Mouse (Mus musculus): Measurements from ENCODE around the gene Acads. TPM values are rescaled to one million over a fixed set of nuclear protein-coding genes. Genes with fewer than 3 reads are reported as not detected.
"Not testable (repeated sequence)": the region's sequence is repeated elsewhere in the genome, so short reads cannot be mapped to it uniquely, and the experiment has no call there.

Gene Acads
- total RNA-seq, 2 experiments from 2014 or later: 211 to 251 TPM

DNA sequence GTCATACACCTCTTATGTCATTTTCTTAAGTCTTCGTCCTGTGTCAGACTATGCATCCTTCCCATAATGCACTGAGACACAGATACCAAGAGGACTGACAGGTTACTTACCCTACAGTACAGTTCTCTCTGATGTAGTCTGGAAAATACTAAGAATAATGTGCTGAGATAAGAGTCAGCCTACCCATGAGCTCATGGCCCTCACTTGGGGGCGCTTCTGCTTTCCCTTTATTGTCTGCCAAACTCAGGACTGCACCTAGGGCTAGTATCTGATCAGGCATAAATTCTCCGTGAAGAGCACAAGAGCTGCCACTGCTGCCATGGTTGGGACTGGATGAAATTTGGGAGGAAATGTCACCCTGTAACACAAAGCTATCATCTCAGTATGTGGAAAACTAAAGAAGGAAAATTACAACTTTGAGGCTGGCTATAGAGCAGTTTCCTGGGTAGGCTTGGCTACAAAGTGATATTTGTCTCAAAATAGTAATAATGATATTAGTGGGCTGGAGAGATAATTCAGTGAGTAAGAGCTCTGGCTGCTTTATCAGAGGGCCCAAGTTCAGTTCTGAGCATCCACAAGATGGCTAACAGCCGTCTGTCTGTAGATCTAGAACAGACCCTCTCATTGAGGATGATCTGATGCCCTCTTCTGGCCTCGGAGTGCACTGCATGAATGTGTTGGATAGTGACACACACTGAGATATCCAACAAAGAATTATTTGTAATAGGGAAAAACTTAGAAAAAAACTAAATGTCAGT lies 42.8 kb downstream of the Acads start:
- peak; percentile 66 to 73 for DNase-seq (ENCODE audit: low spot score in 2 of 2)

DNA sequence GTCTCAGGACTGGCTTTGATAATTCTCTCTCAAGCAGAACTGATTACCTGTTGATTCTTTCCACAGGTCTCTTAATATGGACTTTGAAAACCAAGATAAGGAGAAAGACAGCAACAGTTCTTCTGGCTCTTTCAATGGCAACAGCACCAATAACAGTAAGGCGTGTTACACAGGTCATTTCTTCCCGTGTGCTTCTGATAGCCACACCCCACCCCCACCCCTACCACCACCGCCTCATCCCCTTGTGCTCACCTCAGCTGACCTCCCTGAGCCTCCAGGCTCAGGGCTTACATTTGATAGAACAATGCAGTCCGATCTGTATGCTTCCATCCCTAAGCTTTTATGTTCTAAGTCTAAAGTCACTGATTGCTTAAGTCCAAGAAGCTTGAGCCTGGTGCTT lies 44.4 kb downstream of the Acads start:
- DNase-seq (ENCODE audit: low spot score in 2 of 2): no peak

DNA sequence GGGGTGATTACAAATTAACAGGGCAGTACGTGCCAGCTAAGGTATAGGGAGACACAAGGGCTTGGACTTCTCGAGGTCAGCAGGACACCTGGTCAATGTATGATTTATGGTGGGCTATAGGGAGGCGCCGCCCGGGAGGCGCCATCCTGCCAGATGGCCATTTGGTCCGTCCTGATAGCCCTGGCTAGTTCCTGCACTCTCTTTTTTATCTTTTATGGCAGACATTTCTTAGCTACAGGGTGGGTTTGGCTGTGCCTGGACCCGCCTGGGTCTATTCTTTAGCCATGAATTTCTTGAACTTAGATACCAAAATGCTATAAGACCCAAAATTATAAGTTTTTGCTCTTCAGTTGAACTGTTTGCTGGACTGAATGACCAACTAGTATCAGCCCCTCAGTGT lies 45.8 kb downstream of the Acads start:
- DNase-seq (ENCODE audit: low spot score in 2 of 2): not testable (repeated sequence)

DNA sequence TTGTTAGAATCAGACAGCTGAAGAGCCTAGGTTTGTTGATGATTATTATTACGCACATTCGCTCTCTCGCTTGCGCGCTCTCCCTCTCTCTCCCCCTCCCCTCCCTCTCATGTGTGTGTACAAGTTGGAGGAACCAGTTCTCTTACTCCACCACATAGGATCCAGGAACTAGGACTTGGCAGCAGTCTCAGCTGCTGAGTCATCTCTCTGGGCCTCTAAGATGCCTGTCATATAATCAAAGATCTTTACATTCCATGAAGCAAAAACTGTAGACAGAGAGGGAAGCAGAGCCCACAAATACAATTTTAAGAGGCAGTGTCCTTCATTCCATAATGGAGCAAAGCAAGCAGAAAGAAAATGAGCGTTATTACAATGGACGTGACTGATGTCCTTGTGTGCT lies 47.0 kb downstream of the Acads start:
- no peak for DNase-seq (ENCODE audit: low spot score in 2 of 2)

DNA sequence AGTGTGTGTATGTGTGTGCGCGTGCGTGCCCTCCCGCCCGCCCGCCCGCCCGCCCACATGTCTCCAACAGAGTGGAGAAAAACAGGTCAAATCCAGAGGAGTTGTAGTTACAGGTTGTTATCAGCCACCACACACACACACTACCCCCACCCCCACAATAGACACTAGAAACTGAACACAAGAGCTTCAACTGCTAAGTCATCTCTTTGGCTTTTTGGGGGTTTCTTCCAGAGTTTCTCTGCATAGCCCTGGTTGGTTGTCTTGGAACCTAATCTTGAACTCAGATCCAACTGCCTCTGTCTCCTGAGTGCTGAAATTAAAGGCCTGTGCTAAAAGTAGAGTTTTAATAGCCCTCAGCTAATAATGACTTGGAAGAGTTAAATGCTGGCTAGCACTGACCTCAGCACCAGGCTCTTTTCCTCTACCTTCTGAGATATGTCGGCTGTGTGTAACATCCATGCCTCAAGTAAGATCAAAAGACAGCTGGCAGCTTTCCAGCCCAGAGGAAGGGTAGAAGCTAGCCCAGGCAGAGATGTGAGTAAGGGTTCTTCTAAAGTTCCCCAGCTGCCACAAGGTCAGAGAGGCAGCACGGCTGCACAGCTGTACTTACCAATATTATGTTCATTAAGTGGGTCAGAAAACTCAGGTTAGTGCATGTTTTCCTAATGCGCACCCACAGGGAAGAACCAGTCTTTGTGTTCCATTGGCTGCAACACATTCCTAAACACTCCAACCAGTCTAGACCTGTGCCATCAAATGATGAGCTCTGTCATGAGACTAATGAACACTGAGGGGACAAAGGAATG lies 47.8 kb downstream of the Acads start:
- peak in 1 of 2 experiments; percentile 48 for DNase-seq (ENCODE audit: low spot score in 2 of 2)

DNA sequence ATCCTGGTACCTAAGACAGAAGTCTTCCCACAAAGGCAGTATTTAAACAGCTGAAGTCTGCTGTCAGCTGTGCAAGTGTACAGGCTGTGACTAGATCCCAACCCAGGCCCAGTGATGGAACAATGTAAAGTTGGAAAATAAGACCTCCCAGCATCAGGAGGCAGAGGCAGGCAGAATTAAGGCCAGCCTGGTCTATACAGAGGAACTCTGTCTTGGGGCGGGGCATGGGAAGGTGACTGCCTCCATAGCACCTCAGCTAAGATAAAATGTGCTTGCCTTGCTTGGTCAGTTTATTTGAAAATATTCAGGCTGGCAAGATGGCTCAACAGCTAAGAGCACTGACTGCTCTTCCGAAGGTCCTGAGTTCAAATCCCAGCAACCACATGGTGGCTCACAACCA lies 48.7 kb downstream of the Acads start:
- DNase-seq (ENCODE audit: low spot score in 2 of 2): no peak

DNA sequence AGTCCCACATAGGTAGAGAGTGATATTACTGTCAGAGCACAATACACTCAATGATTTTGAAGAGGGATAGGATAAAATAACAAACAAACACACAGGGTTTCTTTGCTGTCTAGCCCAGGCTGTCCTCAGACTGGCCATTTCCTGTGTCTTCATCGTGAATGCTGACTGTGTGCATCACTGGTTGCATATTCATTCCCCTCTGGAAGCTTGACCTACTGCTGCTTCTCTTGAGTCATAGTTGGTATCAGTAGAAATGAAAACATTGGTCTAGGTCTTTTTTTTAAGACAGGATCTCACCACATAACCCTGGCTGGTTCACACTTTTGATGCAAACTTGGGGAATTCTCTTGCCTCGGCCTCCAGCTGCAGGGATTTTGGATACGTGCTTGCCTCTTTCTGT lies 49.5 kb downstream of the Acads start:
- no peak for DNase-seq (ENCODE audit: low spot score in 2 of 2)

DNA sequence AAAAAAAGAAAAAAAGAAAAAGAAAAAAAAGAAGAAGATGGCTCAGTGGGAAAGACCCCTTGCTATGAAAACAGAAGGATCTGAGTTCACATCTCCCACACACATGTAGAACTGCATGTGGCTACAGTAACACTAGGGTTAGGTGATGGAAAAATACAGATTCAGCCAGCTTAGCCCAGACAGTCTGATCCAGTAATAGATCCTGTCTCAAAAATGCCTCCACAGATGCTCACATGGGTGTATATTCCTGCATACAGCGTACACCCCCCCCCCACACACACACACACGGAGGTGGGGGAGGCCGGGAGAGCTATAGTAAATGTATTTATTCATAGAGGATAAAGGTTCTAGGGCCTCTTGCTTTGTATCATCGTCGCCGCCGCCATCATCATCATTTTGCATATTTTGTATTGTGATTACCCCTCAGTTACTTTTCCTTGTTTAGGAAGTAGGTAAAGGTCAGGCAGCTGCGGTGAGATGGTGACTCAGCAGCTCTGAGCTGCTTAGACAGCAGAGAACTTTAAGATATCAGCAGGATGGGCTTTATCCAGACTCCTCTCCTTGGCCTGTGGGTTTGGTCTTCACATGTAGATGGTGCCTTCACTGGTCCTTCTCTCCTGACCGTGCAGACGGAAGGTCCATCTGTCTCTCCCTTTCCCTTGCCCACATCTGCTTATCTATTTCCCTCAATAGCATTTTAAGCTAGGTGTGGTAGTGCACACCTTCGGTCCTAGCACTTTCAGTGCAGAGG lies 50.3 kb downstream of the Acads start:
- DNase-seq (ENCODE audit: low spot score in 2 of 2): no peak

DNA sequence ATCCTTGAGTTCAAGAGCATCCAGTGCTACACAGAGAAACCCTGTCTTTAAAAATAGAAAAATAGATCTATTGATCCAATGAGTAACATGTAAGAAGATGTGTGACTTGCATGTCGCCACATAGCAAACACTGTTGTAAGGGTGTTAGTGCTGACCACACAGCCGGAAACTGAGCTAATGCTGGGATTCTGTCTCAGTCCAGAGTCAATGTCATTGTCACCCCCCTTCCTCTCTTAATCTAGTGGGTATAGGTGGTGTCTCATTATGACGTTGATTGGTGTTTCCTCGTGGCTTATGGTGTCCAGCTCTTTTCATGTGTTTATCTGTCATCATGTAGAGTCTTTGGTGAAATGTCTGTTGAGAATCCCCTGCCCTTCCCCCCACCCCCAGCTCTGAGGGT lies 52.9 kb downstream of the Acads start:
- DNase-seq (ENCODE audit: low spot score in 2 of 2): no peak

DNA sequence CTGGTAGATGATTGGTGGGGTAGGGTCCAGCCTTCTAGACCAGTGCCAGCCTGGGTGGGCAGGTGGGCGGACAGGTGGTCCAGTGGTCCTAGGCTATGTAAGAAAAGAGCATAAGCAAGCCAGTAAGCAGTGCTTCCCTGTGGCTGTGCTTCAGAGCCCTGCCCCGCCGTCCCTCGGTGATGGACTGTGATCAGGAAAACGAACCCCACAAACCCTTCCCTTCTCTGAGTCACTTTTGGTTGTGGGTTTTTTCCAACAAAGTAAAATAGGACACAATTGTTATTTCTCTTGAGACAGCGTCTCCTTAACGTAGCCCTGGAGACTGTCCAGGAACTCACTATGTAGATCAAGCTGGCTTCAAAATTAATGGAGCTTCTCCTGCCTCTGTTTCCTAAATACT lies 55.8 kb downstream of the Acads start:
- DNase-seq (ENCODE audit: low spot score in 2 of 2): peak in 1 of 2 experiments; percentile 19

DNA sequence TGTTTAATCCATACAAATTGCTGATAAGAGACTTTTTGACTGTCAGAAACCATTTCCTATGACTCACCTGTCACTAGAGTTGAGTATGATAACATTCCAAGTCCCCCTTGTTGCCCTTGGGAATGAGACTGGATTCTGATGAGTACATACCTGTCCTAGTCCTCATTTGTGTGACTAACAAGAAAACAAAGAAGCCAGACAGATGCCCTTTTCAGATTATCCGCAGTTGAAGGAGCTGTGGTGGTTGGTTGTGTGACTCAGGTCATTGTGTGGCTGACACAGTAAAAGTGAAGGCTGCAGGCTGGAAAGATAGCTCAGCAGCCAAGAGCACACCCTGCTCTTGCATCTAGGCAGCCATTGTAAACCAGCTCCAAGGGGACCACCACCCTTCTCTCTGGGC lies 56.6 kb downstream of the Acads start:
- DNase-seq (ENCODE audit: low spot score in 2 of 2): peak in 1 of 2 experiments; percentile 24

DNA sequence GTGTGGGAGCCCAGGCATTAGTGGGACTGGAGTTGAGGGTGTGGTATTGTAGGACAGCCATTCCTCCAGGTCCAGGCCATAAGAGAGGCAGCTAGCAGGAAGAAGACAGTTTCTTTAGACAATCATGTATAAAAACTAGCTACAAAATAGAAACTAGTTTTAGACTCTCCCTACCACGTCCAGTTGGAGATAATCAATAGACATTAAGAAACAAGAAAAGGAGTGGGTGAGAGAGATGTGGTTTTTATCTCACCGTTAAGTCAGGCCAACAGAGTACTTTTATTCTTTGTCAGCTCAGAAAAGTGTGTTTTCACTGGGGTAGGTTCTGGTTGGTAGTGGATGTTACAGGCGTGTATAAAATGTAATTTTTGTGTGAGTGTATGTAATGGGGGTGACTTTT lies 58.2 kb downstream of the Acads start:
- DNase-seq (ENCODE audit: low spot score in 2 of 2): no peak

Other genes with a start within 250 kb of the Acads start
- 10 to 100 TPM in 1 of 2 experiments, 1 to 10 TPM in 1; 9.9 to 10.4 TPM for gene Oasl2, start 222.4 kb downstream of the Acads start, total RNA-seq (2021)
- gene Oasl1, start 196.1 kb downstream of the Acads start, total RNA-seq (2021): 1 to 10 TPM in 1 of 2 experiments, under 1 TPM in 1; 0.74 to 1.2 TPM
- gene 2210016L21Rik, start 177.2 kb downstream of the Acads start, total RNA-seq (2021): 10 to 100 TPM; 36.7 to 39.0 TPM
- not detected for gene Hnf1a, start 148.3 kb downstream of the Acads start, total RNA-seq (2021)
- 10 to 100 TPM; 40.0 to 44.0 TPM for gene Sppl3, start 108.2 kb downstream of the Acads start, total RNA-seq (2021)
- not detected for gene Gm10401, start 21.1 kb downstream of the Acads start, total RNA-seq (2021)
- gene Unc119b, start 15.6 kb upstream of the Acads start, total RNA-seq (2021): 10 to 100 TPM; 36.6 to 46.1 TPM
- 100 to 1,000 TPM; 173 to 221 TPM for gene Mlec, start 38.8 kb upstream of the Acads start, total RNA-seq (2021)
- 10 to 100 TPM; 28.4 to 34.3 TPM for gene Cabp1, start 75.0 kb upstream of the Acads start, total RNA-seq (2021)
- gene Pop5, start 116.5 kb upstream of the Acads start, total RNA-seq (2021): 10 to 100 TPM; 71.6 to 84.6 TPM
- gene Rnf10, start 153.6 kb upstream of the Acads start, total RNA-seq (2021): 100 to 1,000 TPM; 224 to 268 TPM
- 10 to 100 TPM; 58.6 to 75.8 TPM for gene Coq5, start 160.3 kb upstream of the Acads start, total RNA-seq (2021)
- 100 to 1,000 TPM; 268 to 338 TPM for gene Dynll1, start 181.7 kb upstream of the Acads start, total RNA-seq (2021)
- 10 to 100 TPM; 67.0 to 70.1 TPM for gene Srsf9, start 207.8 kb upstream of the Acads start, total RNA-seq (2021)
- 10 to 100 TPM; 18.3 to 22.5 TPM for gene Gatc, start 221.8 kb upstream of the Acads start, total RNA-seq (2021)
- gene Triap1, start 221.9 kb upstream of the Acads start, total RNA-seq (2021): 10 to 100 TPM; 29.5 to 48.1 TPM
- gene Cox6a1, start 229.6 kb upstream of the Acads start, total RNA-seq (2021): 1,000 to 10,000 TPM; 1,252 to 1,785 TPM